Mouse (Mus musculus): ENCODE data around the gene Aff4.

Aff4 gene

GRCm38 (mm10) chr11:53428716-53429057 is 78.1 kb downstream of the Aff4 start:
- in situ Hi-C loops (cut with MboI): no loop called here

DNA sequence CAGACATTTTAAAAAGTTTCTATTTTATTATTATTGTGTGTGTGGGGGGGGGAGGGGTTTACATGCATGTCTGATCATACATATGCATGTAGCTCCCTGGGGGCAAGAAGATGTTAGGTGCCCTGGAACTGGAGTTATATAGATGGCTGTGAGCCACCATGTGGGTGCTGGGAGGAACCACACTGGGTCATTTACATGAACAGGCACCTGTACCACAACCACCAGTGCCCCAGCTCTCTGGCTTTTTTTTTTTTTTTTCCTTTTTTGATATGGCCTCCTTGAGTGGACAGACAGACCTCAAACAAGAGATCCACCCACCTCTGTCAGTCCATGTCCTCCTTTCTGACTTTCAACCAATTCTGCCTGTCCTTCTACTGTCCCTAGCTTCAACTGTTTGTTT is 78.5 kb downstream of the Aff4 start:
- in situ Hi-C loops (cut with MboI): no loop called here

DNA sequence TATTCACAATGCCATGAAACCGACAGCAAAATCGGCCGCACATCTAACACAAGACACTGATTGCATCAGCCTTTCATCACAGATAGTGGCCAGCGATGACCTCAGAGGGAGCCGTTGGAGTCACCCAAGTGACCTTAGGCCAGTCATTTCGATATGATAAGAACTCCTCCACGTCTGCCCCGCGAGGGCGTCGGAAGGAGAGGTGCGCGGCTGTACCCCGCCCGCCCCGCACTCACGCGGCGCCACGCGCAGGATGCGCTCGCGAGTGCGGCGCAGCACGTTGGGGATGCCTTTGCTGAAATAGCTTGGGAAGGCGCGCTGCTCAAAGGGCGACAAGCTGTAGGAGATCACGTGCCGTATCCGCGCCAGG is 79.7 kb downstream of the Aff4 start:
- in situ Hi-C loops (cut with MboI): no loop called here

GRCm38 (mm10) chr11:53430670-53431346 is 80.2 kb downstream of the Aff4 start, which contains the start of the genes Uqcrq and Gdf9:
Gene Uqcrq, minus strand, starts transcription at chr11:53430831.
Gene Gdf9, plus strand, starts transcription at chr11:53431023.
- in situ Hi-C loops (cut with MboI): no loop called here

- in situ Hi-C loops (cut with MboI): no loop called here
Measured at GRCm38 (mm10) chr11:53431347-53432056, 80.9 kb downstream of the Aff4 start.

GRCm38 (mm10) chr11:53433057-53433456 is 82.4 kb downstream of the Aff4 start:
- in situ Hi-C loops (cut with MboI): no loop called here

DNA sequence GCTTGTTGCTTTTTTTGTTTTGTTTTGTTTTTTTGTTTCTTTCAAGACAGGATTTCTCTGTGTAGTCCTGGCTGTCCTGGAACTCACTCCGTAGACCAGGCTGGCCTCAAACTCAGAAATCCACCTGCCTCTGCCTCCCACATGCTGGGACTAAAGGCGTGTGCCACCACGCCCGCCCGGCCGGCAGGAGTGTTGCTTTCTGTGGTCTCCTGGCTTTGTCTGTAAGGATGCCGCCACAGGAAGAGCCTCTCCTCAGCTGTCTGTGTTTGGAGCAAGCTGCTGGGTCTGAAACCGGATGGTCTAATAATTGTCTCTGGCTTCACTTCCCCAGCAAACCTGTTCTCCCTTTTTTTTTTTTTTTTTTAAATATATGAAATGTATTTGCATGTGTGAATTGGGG is 84.9 kb downstream of the Aff4 start:
- in situ Hi-C loops (cut with MboI): no loop called here

DNA sequence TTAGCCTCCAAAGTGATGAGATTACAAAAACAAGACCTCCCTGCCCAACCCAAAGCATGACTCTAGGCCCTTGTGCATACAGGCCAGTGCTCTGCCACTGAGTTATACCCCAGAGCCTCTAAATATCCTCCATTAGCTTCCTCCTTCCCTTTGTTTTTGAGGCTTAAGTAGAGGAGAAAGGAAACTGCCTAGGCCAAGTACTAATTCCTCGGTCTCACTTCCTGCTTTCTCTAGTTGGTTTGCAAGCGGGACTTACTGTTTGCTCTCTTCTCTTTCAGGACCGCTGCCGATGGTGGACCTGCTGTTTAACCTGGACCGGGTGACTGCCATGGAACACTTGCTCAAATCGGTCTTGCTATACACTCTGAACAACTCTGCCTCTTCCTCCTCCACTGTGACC is 85.7 kb downstream of the Aff4 start:
- in situ Hi-C loops (cut with MboI): no loop called here

- in situ Hi-C loops (cut with MboI): no loop called here
Measured at GRCm38 (mm10) chr11:53441921-53442320, 91.3 kb downstream of the Aff4 start.

- in situ Hi-C loops (cut with MboI): no loop called here
Measured at GRCm38 (mm10) chr11:53443861-53444260, 93.2 kb downstream of the Aff4 start.

DNA sequence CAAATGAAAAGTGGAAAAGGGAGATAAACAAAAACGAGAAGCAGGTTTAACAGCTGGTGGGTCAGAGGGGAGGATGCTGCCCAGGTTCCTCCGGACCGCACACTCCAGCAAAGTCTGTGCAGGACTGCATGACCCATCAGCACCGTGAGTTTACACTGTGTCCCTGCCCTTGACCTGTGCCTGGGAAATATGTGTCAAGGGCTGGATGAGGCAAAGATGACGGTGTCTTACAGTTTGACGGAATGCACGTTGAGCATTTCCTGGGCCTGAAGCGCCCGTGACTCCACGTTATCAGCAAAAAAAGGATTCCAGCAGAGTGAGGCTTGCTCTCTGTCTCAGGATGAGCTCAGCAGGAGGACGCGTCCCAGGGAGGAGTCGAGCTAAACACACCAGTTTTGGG is 94.9 kb downstream of the Aff4 start:
- in situ Hi-C loops (cut with MboI): no loop called here

DNA sequence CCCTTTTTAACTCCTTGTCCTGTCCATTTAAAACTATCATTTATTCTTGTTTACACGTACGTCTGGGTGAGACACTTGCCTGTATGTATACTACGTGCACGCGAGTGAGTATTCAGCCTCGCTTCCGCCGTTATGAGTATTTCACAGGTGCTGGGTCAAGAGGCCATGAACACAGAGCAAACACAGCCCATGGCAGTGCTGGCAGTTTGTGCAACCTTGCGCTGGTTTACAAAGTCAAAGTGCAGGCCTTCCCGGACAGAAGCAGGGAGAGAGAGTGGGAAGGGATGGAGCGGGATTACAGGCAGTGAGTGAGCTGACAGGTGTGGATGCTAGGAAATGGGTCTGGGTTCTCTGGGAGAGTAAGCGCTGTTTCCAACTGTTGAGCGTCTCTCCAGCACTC is 95.5 kb downstream of the Aff4 start:
- in situ Hi-C loops (cut with MboI): no loop called here

DNA sequence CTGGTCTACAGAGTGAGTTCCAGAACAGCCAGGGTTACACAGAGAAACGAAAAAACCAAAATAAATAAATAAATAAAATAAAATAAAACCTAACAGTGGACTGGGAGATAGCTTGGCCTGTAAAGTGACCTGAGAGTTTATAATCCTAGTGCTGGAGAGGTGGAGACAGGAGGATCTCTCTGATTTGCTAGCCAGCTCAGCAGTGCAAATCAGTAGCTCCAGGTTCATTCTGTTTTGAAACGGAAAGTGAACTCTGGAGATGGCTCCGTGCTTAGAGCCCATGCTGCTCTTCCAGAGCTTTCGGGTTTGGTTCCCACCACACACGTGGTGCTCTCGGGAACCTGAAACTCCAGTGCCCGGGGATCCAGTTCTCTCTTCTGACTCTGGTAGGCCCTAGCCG is 97.4 kb downstream of the Aff4 start:
- in situ Hi-C loops (cut with MboI): no loop called here

GRCm38 (mm10) chr11:53448529-53448928 is 97.9 kb downstream of the Aff4 start:
- in situ Hi-C loops (cut with MboI): no loop called here

- in situ Hi-C loops (cut with MboI): no loop called here
Measured at GRCm38 (mm10) chr11:53450070-53450705, 99.6 kb downstream of the Aff4 start.

- in situ Hi-C loops (cut with MboI): no loop called here
Measured at GRCm38 (mm10) chr11:53451361-53451760, 100.7 kb downstream of the Aff4 start.

DNA sequence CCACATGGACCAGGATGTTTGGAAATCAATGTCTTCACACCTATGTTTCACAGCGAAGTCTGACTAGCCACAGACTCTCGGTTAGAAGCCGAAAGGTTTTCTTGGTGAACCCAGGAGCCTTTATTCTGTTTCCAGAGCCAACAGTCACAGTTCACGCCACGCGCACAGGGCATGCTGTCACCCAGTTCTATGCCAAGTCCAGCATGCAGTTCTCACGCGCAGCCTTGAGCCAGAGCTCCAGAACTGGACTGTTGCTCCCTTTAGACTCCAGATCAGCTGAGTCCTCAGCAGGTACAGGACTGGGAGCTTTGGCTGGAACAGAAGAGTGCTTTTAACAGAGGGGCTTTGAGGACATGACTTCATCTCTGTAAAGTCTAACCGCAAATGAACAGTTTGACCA is 101.8 kb downstream of the Aff4 start:
- in situ Hi-C loops (cut with MboI): no loop called here

GRCm38 (mm10) chr11:53453031-53453430 is 102.4 kb downstream of the Aff4 start:
- in situ Hi-C loops (cut with MboI): no loop called here

DNA sequence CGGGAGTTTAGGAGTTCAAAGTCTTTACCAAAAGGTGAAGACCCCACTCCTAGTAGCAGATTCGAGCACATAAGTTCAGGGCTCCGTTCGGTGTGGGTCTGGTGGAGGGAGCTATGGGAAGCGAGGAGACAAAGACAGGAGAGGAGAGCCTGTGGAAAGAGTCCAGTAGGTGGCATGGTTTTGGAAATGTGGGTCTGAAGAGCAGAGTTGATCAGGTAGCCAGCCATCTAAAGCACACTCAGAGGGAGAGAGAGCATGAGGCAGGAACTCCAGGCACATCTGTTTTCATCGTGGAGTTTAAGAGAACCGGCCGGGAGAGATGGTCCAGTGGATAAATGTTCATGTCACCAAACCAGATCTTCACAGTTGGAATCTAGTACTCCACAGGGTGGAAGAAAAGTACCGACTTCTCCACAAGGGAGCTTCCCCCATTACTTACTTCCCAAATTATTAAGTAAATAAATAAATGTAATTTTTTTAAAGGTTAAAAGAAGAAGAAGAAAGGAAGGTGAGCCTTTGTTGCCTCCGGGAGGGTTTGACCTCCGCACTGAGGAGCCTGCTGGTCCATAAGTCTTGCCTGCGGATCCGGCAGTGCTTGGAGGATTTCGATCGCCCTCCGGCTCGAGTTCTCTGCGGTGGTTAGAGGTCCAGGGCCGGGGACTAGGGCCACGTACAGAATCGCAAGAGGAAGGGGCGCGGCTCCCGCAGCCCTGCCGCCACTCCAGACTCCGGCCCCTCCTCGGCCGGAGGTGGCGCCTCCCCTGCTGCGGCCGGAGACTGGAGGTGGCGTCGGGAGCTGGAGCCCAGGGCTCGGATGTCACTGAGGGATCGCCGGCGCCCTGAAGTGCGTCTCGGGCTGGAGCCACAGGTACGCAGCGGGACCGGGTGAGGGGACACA is 106.1 kb downstream of the Aff4 start, which contains the start of the genes Gm10447 and Shroom1:
TSS of gene Gm10447 (minus strand) at position 637 of the 898 bp plus-strand sequence.
TSS of gene Shroom1 (plus strand) at position 732 of the 898 bp plus-strand sequence.
- in situ Hi-C loops (cut with MboI): no loop called here

- in situ Hi-C loops (cut with MboI): no loop called here
Measured at GRCm38 (mm10) chr11:53457372-53457954, 106.8 kb downstream of the Aff4 start.

- in situ Hi-C loops (cut with MboI): no loop called here
Measured at GRCm38 (mm10) chr11:53458996-53459395, 108.4 kb downstream of the Aff4 start.

- in situ Hi-C loops (cut with MboI): no loop called here
Measured at GRCm38 (mm10) chr11:53460192-53460591, 109.6 kb downstream of the Aff4 start.

Measured in mature B cell (primary cell).